Mouse (Mus musculus): ENCODE measurements around the gene Spint2.
"Not testable (repeated sequence)": the region's sequence is repeated elsewhere in the genome, so short reads cannot be mapped to it uniquely, and the experiment has no call there.

DNA sequence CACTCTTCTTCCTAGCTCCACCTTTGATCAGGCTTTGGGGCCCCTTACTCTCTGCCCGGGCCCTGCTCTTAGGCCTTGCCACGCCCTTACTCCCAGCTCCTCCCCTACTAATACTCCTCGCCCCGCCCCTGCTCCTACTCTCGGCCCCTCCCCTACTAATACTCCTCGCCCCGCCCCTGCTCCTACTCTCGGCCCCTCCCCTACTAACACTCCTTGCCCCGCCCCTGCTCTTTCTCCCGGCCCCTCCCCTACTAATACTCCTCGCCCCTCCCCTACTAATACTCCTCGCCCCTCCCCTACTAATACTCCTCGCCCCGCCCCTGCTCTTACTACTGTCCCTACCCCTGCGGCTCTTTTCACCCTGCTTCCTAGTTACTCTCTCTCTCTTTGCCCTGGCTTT, 70.7 kb downstream of the Spint2 start:
- TF ChIP-seq CTCF (IDR thresholded peaks at IDR 0.05; ENCODE audit: control insufficient read depth, insufficient read depth, low read length); POLR2A (IDR thresholded peaks at IDR 0.05; ENCODE audit: borderline replicate concordance, control insufficient read depth, low read depth, low read length): not testable (repeated sequence)

All from bone marrow, adult 2 months (tissue).